Mouse (Mus musculus): ENCODE results near the gene 1700028P14Rik.

GRCm38 (mm10) chr19:23636786-23637185, 15.8 kb downstream of the 1700028P14Rik start:
- TF ChIP-seq POLR2A (IDR thresholded peaks at IDR 0.05; ENCODE audit: control insufficient read depth, low read depth, low read length), result no peak
- no peak for TF ChIP-seq CTCF (IDR thresholded peaks at IDR 0.05; ENCODE audit: control insufficient read depth, insufficient read depth, insufficient replicate concordance, low read depth, low read length)

Data from testis, adult 2 months (tissue).